Comparison of ENCODE assay signal across 9 mouse cellular contexts in the genomic region with DNA sequence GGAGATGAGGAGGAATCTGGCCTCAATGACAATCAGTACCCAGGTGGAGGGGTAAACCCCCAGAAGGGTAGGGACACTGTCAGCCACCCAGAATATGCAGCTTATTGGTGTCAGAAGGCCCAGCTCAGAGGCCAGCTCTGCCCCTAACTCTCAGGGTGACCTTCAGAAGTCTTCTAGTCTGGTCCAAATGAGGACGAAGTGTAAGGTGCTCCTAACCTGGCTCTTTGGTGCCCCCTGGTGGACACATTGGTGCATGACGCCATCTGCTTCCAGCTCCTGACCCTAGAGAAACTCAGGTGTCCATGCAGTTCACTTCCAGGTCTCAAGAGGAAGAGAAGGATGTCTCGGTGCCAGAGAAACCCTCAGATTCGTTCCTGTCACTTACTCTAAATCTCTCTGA. TPM values are rescaled to one million over a fixed set of nuclear protein-coding genes. Genes with fewer than 3 reads are reported as not detected.
DNase-seq lines count a peak whose midpoint lies in the region; ATAC-seq lines count a peak whose summit lies in the region.
"Had no signal": no experiment of that assay in that cellular context is flagged by ENCODE, and none has a peak within 500 bp of the region (broad histone marks: within the 10 kb centered on the region; RNA-seq: fewer than 3 reads in every experiment).

No protein-coding gene starts in this region.

- DNase-seq in Muller cell, postnatal 12 days (ENCODE audit: inconsistent ontology term) = peak; percentile 74
- peak; percentile 91 for DNase-seq in hindbrain, embryonic 14.5 days (ENCODE audit: low spot score)
- peak; percentile 43 for DNase-seq in left cerebral cortex, adult 11 months (ENCODE audit: low spot score)
- peak; percentile 72 for DNase-seq in right cerebral cortex, postnatal 4 days

- H3K9me3 ChIP-seq in forebrain, embryonic 13.5 days (replicated peaks) = no peaks in the 10 kb centered on the region
- no peaks in the 10 kb centered on the region for H3K9me3 ChIP-seq in hindbrain, embryonic 14.5 days (ENCODE audit: control insufficient read depth, low read length)
- H3K9me3 ChIP-seq: megakaryocyte, embryonic 14.5 days had no signal

- 3% methylated on average over 4 of the region's 4 CpGs for whole genome bisulfite sequencing in forebrain, embryonic 13.5 days
- 4% methylated on average over 4 of the region's 4 CpGs for WGBS in hindbrain, embryonic 14.5 days

- no peak overlapping the region for H3K4me3 ChIP-seq in forebrain, embryonic 13.5 days
- no peak overlapping the region for H3K4me3 ChIP-seq in hindbrain, embryonic 14.5 days (replicated peaks; ENCODE audit: low read length)
- H3K4me3 ChIP-seq: megakaryocyte, embryonic 14.5 days had no signal

- peak; percentile 40; the same call in 1 of the 2 replicates for ATAC-seq in cerebellum, adult (ENCODE audit: insufficient number of reproducible peaks, low FRiP score, low TSS enrichment)
- 0 out of 2 replicates have a peak, but pooled peaks have one; percentile 43 for ATAC-seq in forebrain, embryonic 13.5 days
- ATAC-seq in hindbrain, embryonic 14.5 days (ENCODE audit: low FRiP score) = 0 out of 2 replicates have a peak, but pooled peaks have one; percentile 31
- ATAC-seq in megakaryocyte, adult 5-6 weeks (ENCODE audit: poor library complexity, severe bottlenecking) = peak; percentile 82
- ATAC-seq in activated CD4-positive, CD25-positive, alpha-beta regulatory T cell, adult 4 months = no peak

- no peak overlapping the region for H3K9ac ChIP-seq in forebrain, embryonic 13.5 days
- no peak overlapping the region for H3K9ac ChIP-seq in hindbrain, embryonic 14.5 days

- no peak overlapping the region for H3K27ac ChIP-seq in forebrain, embryonic 13.5 days
- no peak overlapping the region for H3K27ac ChIP-seq in hindbrain, embryonic 14.5 days

- no peaks in the 10 kb centered on the region for H3K27me3 ChIP-seq in forebrain, embryonic 13.5 days
- H3K27me3 ChIP-seq in hindbrain, embryonic 14.5 days (ENCODE audit: control insufficient read depth, insufficient read depth, low read length) = no peaks in the 10 kb centered on the region

- no peaks in the 10 kb centered on the region for H3K4me1 ChIP-seq in forebrain, embryonic 13.5 days
- H3K4me1 ChIP-seq in hindbrain, embryonic 14.5 days (replicated peaks; ENCODE audit: control insufficient read depth, insufficient read depth, low read length) = no peaks in the 10 kb centered on the region

- no peak overlapping the region for H3K4me2 ChIP-seq in forebrain, embryonic 13.5 days
- H3K4me2 ChIP-seq in hindbrain, embryonic 14.5 days (replicated peaks) = no peak overlapping the region

- H3K36me3 ChIP-seq in forebrain, embryonic 13.5 days (ENCODE audit: poor library complexity, severe bottlenecking) = no peaks in the 10 kb centered on the region
- no peaks in the 10 kb centered on the region for H3K36me3 ChIP-seq in hindbrain, embryonic 14.5 days (replicated peaks; ENCODE audit: control insufficient read depth, insufficient read depth)

RNA-seq across cellular contexts. Expression of a gene that starts 13.3 kb away (rescaled TPM):
- polyA plus RNA-seq in forebrain, embryonic 13.5 days (2015; fragmentation: Nextera tagmentation; extraction: Ambion mirVana) = 101 and 107 TPM in 2 replicates
- 32.3 and 35.5 TPM in 2 replicates for polyA plus RNA-seq in hindbrain, embryonic 14.5 days (2014; fragmentation: Nextera tagmentation; extraction: Ambion mirVana)
- 0.16 and 0.27 TPM in 2 replicates for total RNA-seq in megakaryocyte, adult 5-6 weeks (2015)
- total RNA-seq in megakaryocyte, adult 5-6 weeks (2017) = not detected in 2 replicates
- under 1 TPM; 0.61 to 0.92 TPM for polyA plus RNA-seq in activated CD4-positive, CD25-positive, alpha-beta regulatory T cell, adult 4 months (2017; shearing (Covaris generic))

RNA-seq across cellular contexts. Expression of a gene that starts 16.1 kb away (rescaled TPM):
- 46.8 and 49.5 TPM in 2 replicates for polyA plus RNA-seq in forebrain, embryonic 13.5 days (2015; fragmentation: Nextera tagmentation; extraction: Ambion mirVana)
- 272 and 285 TPM in 2 replicates for polyA plus RNA-seq in hindbrain, embryonic 14.5 days (2014; fragmentation: Nextera tagmentation; extraction: Ambion mirVana)
- not detected in 2 replicates for total RNA-seq in megakaryocyte, adult 5-6 weeks (2015)
- 0.28 and 0.33 TPM in 2 replicates for total RNA-seq in megakaryocyte, adult 5-6 weeks (2017)
- under 1 TPM in 1 of 2 experiments, not detected in 1; 0.42 TPM for polyA plus RNA-seq in activated CD4-positive, CD25-positive, alpha-beta regulatory T cell, adult 4 months (2017; shearing (Covaris generic))

RNA-seq across cellular contexts. Expression of a gene that starts 16.2 kb away (rescaled TPM):
- 0.72 TPM in 1 of 2 replicates, not detected in the other for polyA plus RNA-seq in forebrain, embryonic 13.5 days (2015; fragmentation: Nextera tagmentation; extraction: Ambion mirVana)
- polyA plus RNA-seq in hindbrain, embryonic 14.5 days (2014; fragmentation: Nextera tagmentation; extraction: Ambion mirVana) = 0.46 TPM in 1 of 2 replicates, not detected in the other
- total RNA-seq in megakaryocyte, adult 5-6 weeks (2015) = not detected in 2 replicates
- not detected in 2 replicates for total RNA-seq in megakaryocyte, adult 5-6 weeks (2017)
- polyA plus RNA-seq in activated CD4-positive, CD25-positive, alpha-beta regulatory T cell, adult 4 months (2017; shearing (Covaris generic)) = not detected

Comparison
In these comparisons a context has a peak if more than half of its experiments do, and no peak if none do; other contexts are left out.
1. RNA of a gene that starts 13.3 kb away (polyA plus RNA-seq): 101 to 107 TPM in forebrain, embryonic 13.5 days and 32.3 to 35.5 TPM in hindbrain, embryonic 14.5 days; 0.61 to 0.92 TPM in activated CD4-positive, CD25-positive, alpha-beta regulatory T cell, adult 4 months; every median in the first group is over 10 times any median in the second.
2. RNA of a gene that starts 16.1 kb away (polyA plus RNA-seq): 272 to 285 TPM in hindbrain, embryonic 14.5 days and 46.8 to 49.5 TPM in forebrain, embryonic 13.5 days; 0.42 TPM in activated CD4-positive, CD25-positive, alpha-beta regulatory T cell, adult 4 months; every median in the first group is over 10 times any median in the second.
3. Peak in every context shown above with its lines, with median percentiles within 50 percentile points of each other: DNase-seq.